Mouse (Mus musculus) CD8-positive naive resting alpha-beta T cell, adult 57 days (primary cell): Measurements from ENCODE around the gene Kdm6a. TPM values are rescaled to one million over a fixed set of nuclear protein-coding genes. Genes with fewer than 3 reads are reported as not detected.

Source experiments
- total RNA-seq: library from RNA; stranded (reverse); gene quantifications from one replicate; pipeline ENCODE4 v1.2.4, GENCODE M21; 2023

Kdm6a gene
- 98.9 TPM for total RNA-seq

GRCm38 (mm10) chrX:18162192-18162857 lies at the start of gene Kdm6a:
Gene Kdm6a (plus strand): TSS chrX:18162575.

GRCm38 (mm10) chrX:18145557-18145956 lies 16.8 kb upstream of the Kdm6a start, which contains the start of gene Dusp21:
Gene Dusp21 (plus strand): TSS chrX:18145857.

Other genes with a start within 250 kb of the Kdm6a start
- not detected for gene Dusp21, start 16.7 kb upstream of the Kdm6a start, total RNA-seq